In the genomic region with DNA sequence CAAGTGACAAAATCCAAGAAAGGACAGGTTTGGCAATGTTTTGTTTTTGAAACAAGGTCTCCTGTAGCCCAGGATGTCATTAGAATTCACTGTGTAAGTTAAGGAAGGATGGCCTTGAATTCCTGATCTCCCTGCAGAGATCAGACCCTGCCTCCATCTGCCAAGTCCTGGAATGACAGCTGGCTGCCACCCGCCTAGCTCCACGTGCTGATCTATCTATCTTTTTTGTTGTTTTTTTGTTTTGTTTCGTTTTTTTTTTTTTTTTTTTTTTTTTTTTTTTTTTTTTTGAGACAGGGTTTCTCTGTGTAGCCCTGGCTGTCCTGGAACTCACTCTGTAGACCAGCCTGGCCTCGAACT, we compare ENCODE assay signal across 12 mouse cellular contexts. TPM values are rescaled to one million over a fixed set of nuclear protein-coding genes. Genes with fewer than 3 reads are reported as not detected.
DNase-seq lines count a peak whose midpoint lies in the region; ATAC-seq and TF ChIP-seq lines count a peak whose summit lies in the region.
"Not testable (repeated sequence)": the region's sequence is repeated elsewhere in the genome, so short reads cannot be mapped to it uniquely, and the experiment has no call there.
"Had no signal": no experiment of that assay in that cellular context is flagged by ENCODE, and none has a peak within 500 bp of the region (broad histone marks: within the 10 kb centered on the region; RNA-seq: fewer than 3 reads in every experiment).

No protein-coding gene starts in this region.

- 1% methylated on average over 4 of the region's 4 CpGs for WGBS in embryonic facial prominence, embryonic 15.5 days
- WGBS in heart, adult 2 months, result 2% methylated on average over 4 of the region's 4 CpGs
- WGBS in hindbrain, embryonic 15.5 days, result 11% methylated on average over 4 of the region's 4 CpGs
- WGBS in liver, postnatal 0 days (ENCODE audit: insufficient replicate concordance), result 9% methylated on average over 4 of the region's 4 CpGs
- 8% methylated on average over 4 of the region's 4 CpGs for WGBS in midbrain, postnatal 0 days

- peak; percentile 27 for DNase-seq in adrenal gland, postnatal 14 days
- DNase-seq in heart, adult 2 months; liver, postnatal 0 days: not testable (repeated sequence)
- peak; percentile 61 for DNase-seq in left cerebral cortex, postnatal 4 days
- DNase-seq in midbrain, postnatal 0 days (ENCODE audit: low spot score), result peak; percentile 70

- H3K9me3 ChIP-seq in embryonic facial prominence, embryonic 15.5 days (replicated peaks); hindbrain, embryonic 15.5 days; liver, postnatal 0 days (ENCODE audit: low read length); midbrain, postnatal 0 days (ENCODE audit: low read length): not testable (repeated sequence)

- H3K27ac ChIP-seq in embryonic facial prominence, embryonic 15.5 days (replicated peaks), result peak overlapping the region; percentile 93
- peak overlapping the region; percentile 89 for H3K27ac ChIP-seq in heart, adult 2 months
- H3K27ac ChIP-seq in hindbrain, embryonic 15.5 days (replicated peaks), result peak overlapping the region; percentile 90
- H3K27ac ChIP-seq in liver, postnatal 0 days (ENCODE audit: low read depth), result peak overlapping the region; percentile 93
- peak overlapping the region; percentile 91 for H3K27ac ChIP-seq in midbrain, postnatal 0 days (ENCODE audit: low read depth, low read length)
- H3K27ac ChIP-seq in testis, adult 2 months (ENCODE audit: control insufficient read depth, insufficient read depth, low read depth, low read length), result peak overlapping the region; percentile 25; the same call in 1 of the 2 replicates

- not testable (repeated sequence) for ATAC-seq in embryonic facial prominence, embryonic 15.5 days (ENCODE audit: insufficient number of reproducible peaks, low FRiP score, low TSS enrichment, low read depth); hindbrain, embryonic 15.5 days (ENCODE audit: low FRiP score, low read depth); liver, postnatal 0 days; midbrain, postnatal 0 days (ENCODE audit: low FRiP score)

- H3K27me3 ChIP-seq in embryonic facial prominence, embryonic 15.5 days; heart, adult 2 months (ENCODE audit: control insufficient read depth, insufficient read depth, low read length); hindbrain, embryonic 15.5 days; liver, postnatal 0 days (ENCODE audit: insufficient read depth, low read length); midbrain, postnatal 0 days (ENCODE audit: insufficient read depth, low read length); testis, adult 2 months (ENCODE audit: control insufficient read depth, insufficient read depth, low read length): not testable (repeated sequence)

- not testable (repeated sequence) for H3K9ac ChIP-seq in embryonic facial prominence, embryonic 15.5 days; heart, adult 2 months (ENCODE audit: low read depth, low read length); hindbrain, embryonic 15.5 days; liver, postnatal 0 days (replicated peaks); midbrain, postnatal 0 days (replicated peaks; ENCODE audit: low read length, poor library complexity, severe bottlenecking)

- H3K4me3 ChIP-seq in embryonic facial prominence, embryonic 15.5 days (replicated peaks), result peak overlapping the region; percentile 40
- H3K4me3 ChIP-seq in heart, adult 2 months; testis, adult 2 months (ENCODE audit: control insufficient read depth, low read depth, low read length): not testable (repeated sequence)
- peak overlapping the region; percentile 34 for H3K4me3 ChIP-seq in hindbrain, embryonic 15.5 days
- H3K4me3 ChIP-seq in liver, postnatal 0 days (ENCODE audit: low read depth, low read length), result peak overlapping the region; percentile 6; the same call in 1 of the 2 replicates
- peak overlapping the region; percentile 35 for H3K4me3 ChIP-seq in midbrain, postnatal 0 days (ENCODE audit: low read depth, low read length)

- intact Hi-C loops in heart, adult 2 months (cut with DNase I), result loop anchor here (2.0 to 10.0 kb wide), 4 partner anchors 89 to 431 kb away; a partner anchor contains a TSS
- intact Hi-C loops in left cerebral cortex, postnatal 4 days (cut with DNase I), result not testable (repeated sequence)

- H3K4me2 ChIP-seq in embryonic facial prominence, embryonic 15.5 days (replicated peaks), result peak overlapping the region; percentile 71
- H3K4me2 ChIP-seq in hindbrain, embryonic 15.5 days, result peak overlapping the region; percentile 83
- H3K4me2 ChIP-seq in liver, postnatal 0 days (ENCODE audit: low read depth, low read length), result peak overlapping the region; percentile 84
- peak overlapping the region; percentile 60 for H3K4me2 ChIP-seq in midbrain, postnatal 0 days (ENCODE audit: low read depth, low read length, poor library complexity, severe bottlenecking)

- not testable (repeated sequence) for TF ChIP-seq EP300 in heart, adult 2 months (IDR thresholded peaks at IDR 0.05; ENCODE audit: insufficient read depth, low read depth, low read length); liver, postnatal 0 days (IDR thresholded peaks at IDR 0.05; ENCODE audit: low read depth)

- H3K79me2 ChIP-seq in heart, adult 2 months (replicated peaks; ENCODE audit: control insufficient read depth, insufficient read depth, low read length), result not testable (repeated sequence)

- H3K36me3 ChIP-seq in embryonic facial prominence, embryonic 15.5 days, result peaks cover 28% of the 10 kb centered on the region
- not testable (repeated sequence) for H3K36me3 ChIP-seq in heart, adult 2 months (ENCODE audit: control insufficient read depth, insufficient read depth, low read length); testis, adult 2 months (ENCODE audit: control insufficient read depth, insufficient read depth, low read length)
- H3K36me3 ChIP-seq in hindbrain, embryonic 15.5 days, result peaks cover 29% of the 10 kb centered on the region
- H3K36me3 ChIP-seq in liver, postnatal 0 days (replicated peaks; ENCODE audit: insufficient read depth, low read length), result peaks cover 27% of the 10 kb centered on the region
- H3K36me3 ChIP-seq in midbrain, postnatal 0 days (ENCODE audit: insufficient read depth, low read length), result peaks cover 23% of the 10 kb centered on the region

- peaks cover 48% of the 10 kb centered on the region for H3K4me1 ChIP-seq in embryonic facial prominence, embryonic 15.5 days
- peaks cover 11% of the 10 kb centered on the region for H3K4me1 ChIP-seq in heart, adult 2 months (ENCODE audit: control insufficient read depth, insufficient read depth, low read length)
- H3K4me1 ChIP-seq in hindbrain, embryonic 15.5 days (replicated peaks), result peaks cover 64% of the 10 kb centered on the region
- peaks cover 31% of the 10 kb centered on the region for H3K4me1 ChIP-seq in liver, postnatal 0 days (ENCODE audit: insufficient read depth)
- not testable (repeated sequence) for H3K4me1 ChIP-seq in midbrain, postnatal 0 days (ENCODE audit: insufficient read depth, low read length)
- H3K4me1 ChIP-seq in testis, adult 2 months (ENCODE audit: control insufficient read depth, insufficient read depth, low read length), result peaks cover 24% of the 10 kb centered on the region

- not testable (repeated sequence) for TF ChIP-seq POLR2A in heart, adult 2 months (IDR thresholded peaks at IDR 0.05; ENCODE audit: insufficient read depth, low read depth, low read length); testis, adult 2 months (IDR thresholded peaks at IDR 0.05; ENCODE audit: control insufficient read depth, low read depth, low read length)

- TF ChIP-seq CTCF in heart, adult 2 months (IDR thresholded peaks at IDR 0.05); liver, postnatal 0 days (IDR thresholded peaks at IDR 0.05; ENCODE audit: low read depth); midbrain, postnatal 0 days (IDR thresholded peaks at IDR 0.05); testis, adult 2 months (IDR thresholded peaks at IDR 0.05; ENCODE audit: control insufficient read depth, insufficient read depth, insufficient replicate concordance, low read depth, low read length): not testable (repeated sequence)

RNA-seq across cellular contexts. Expression of a gene that starts 1.1 kb away (rescaled TPM):
- total RNA-seq in adrenal gland, postnatal 14 days (2021), result 1,390 and 1,511 TPM in 2 replicates
- polyA plus RNA-seq in embryonic facial prominence, embryonic 15.5 days (2015; fragmentation: Nextera tagmentation; extraction: Ambion mirVana), result 654 and 688 TPM in 2 replicates
- 1,000 to 10,000 TPM; 1,027 to 1,244 TPM for total RNA-seq in heart, adult 2 months (2021)
- 887 and 1,187 TPM in 2 replicates for polyA plus RNA-seq in heart, adult 2 months (2012; rRNA removed)
- 532 and 536 TPM in 2 replicates for polyA plus RNA-seq in hindbrain, embryonic 15.5 days (2015; fragmentation: Nextera tagmentation; extraction: Ambion mirVana)
- total RNA-seq in left cerebral cortex, postnatal 4 days (2021), result 1,000 to 10,000 TPM; 1,312 to 1,322 TPM
- 310 and 313 TPM in 2 replicates for polyA plus RNA-seq in liver, postnatal 0 days (2015; fragmentation: Nextera tagmentation; extraction: Ambion mirVana)
- 2,062 and 2,304 TPM in 2 replicates for total RNA-seq in midbrain, postnatal 0 days (2014; rRNA removed)
- 440 and 459 TPM in 2 replicates for polyA plus RNA-seq in midbrain, postnatal 0 days (2015; fragmentation: Nextera tagmentation; extraction: Ambion mirVana)
- 1,507 and 1,673 TPM in 2 replicates for polyA plus RNA-seq in testis, adult 2 months (2012; rRNA removed)

RNA-seq across cellular contexts. Expression of a gene that starts 7.5 kb away (rescaled TPM):
- total RNA-seq in adrenal gland, postnatal 14 days (2021), result 58.3 and 62.2 TPM in 2 replicates
- 65.4 and 67.7 TPM in 2 replicates for polyA plus RNA-seq in embryonic facial prominence, embryonic 15.5 days (2015; fragmentation: Nextera tagmentation; extraction: Ambion mirVana)
- 10 to 100 TPM; 27.8 to 29.0 TPM for total RNA-seq in heart, adult 2 months (2021)
- 30.6 and 35.5 TPM in 2 replicates for polyA plus RNA-seq in heart, adult 2 months (2012; rRNA removed)
- 69.7 and 70.1 TPM in 2 replicates for polyA plus RNA-seq in hindbrain, embryonic 15.5 days (2015; fragmentation: Nextera tagmentation; extraction: Ambion mirVana)
- total RNA-seq in left cerebral cortex, postnatal 4 days (2021), result 10 to 100 TPM; 62.7 to 62.9 TPM
- 15.3 and 17.2 TPM in 2 replicates for polyA plus RNA-seq in liver, postnatal 0 days (2015; fragmentation: Nextera tagmentation; extraction: Ambion mirVana)
- total RNA-seq in midbrain, postnatal 0 days (2014; rRNA removed), result 56.7 and 88.8 TPM in 2 replicates
- 59.1 and 60.9 TPM in 2 replicates for polyA plus RNA-seq in midbrain, postnatal 0 days (2015; fragmentation: Nextera tagmentation; extraction: Ambion mirVana)
- polyA plus RNA-seq in testis, adult 2 months (2012; rRNA removed), result 52.6 and 61.6 TPM in 2 replicates

RNA-seq across cellular contexts. Expression of a gene that starts 7.6 kb away (rescaled TPM):
- 27.3 and 28.3 TPM in 2 replicates for total RNA-seq in adrenal gland, postnatal 14 days (2021)
- 52.0 and 52.7 TPM in 2 replicates for polyA plus RNA-seq in embryonic facial prominence, embryonic 15.5 days (2015; fragmentation: Nextera tagmentation; extraction: Ambion mirVana)
- 10 to 100 TPM; 14.1 to 16.5 TPM for total RNA-seq in heart, adult 2 months (2021)
- 22.3 and 23.3 TPM in 2 replicates for polyA plus RNA-seq in heart, adult 2 months (2012; rRNA removed)
- polyA plus RNA-seq in hindbrain, embryonic 15.5 days (2015; fragmentation: Nextera tagmentation; extraction: Ambion mirVana), result 52.2 and 61.2 TPM in 2 replicates
- total RNA-seq in left cerebral cortex, postnatal 4 days (2021), result 10 to 100 TPM; 29.6 to 30.4 TPM
- 14.6 and 16.1 TPM in 2 replicates for polyA plus RNA-seq in liver, postnatal 0 days (2015; fragmentation: Nextera tagmentation; extraction: Ambion mirVana)
- 31.2 and 38.0 TPM in 2 replicates for total RNA-seq in midbrain, postnatal 0 days (2014; rRNA removed)
- polyA plus RNA-seq in midbrain, postnatal 0 days (2015; fragmentation: Nextera tagmentation; extraction: Ambion mirVana), result 30.1 and 31.3 TPM in 2 replicates
- polyA plus RNA-seq in testis, adult 2 months (2012; rRNA removed), result 164 and 184 TPM in 2 replicates

RNA-seq across cellular contexts. Expression of a gene that starts 8.3 kb away (rescaled TPM):
- total RNA-seq in adrenal gland, postnatal 14 days (2021), result not detected in 2 replicates
- polyA plus RNA-seq in embryonic facial prominence, embryonic 15.5 days (2015; fragmentation: Nextera tagmentation; extraction: Ambion mirVana), result 0.13 and 0.21 TPM in 2 replicates
- not detected for total RNA-seq in heart, adult 2 months (2021)
- not detected in 2 replicates for polyA plus RNA-seq in heart, adult 2 months (2012; rRNA removed)
- 0.13 and 0.31 TPM in 2 replicates for polyA plus RNA-seq in hindbrain, embryonic 15.5 days (2015; fragmentation: Nextera tagmentation; extraction: Ambion mirVana)
- total RNA-seq in left cerebral cortex, postnatal 4 days (2021), result not detected
- not detected in 2 replicates for polyA plus RNA-seq in liver, postnatal 0 days (2015; fragmentation: Nextera tagmentation; extraction: Ambion mirVana)
- not detected in 2 replicates for total RNA-seq in midbrain, postnatal 0 days (2014; rRNA removed)
- not detected in 2 replicates for polyA plus RNA-seq in midbrain, postnatal 0 days (2015; fragmentation: Nextera tagmentation; extraction: Ambion mirVana)
- 1.4 and 1.8 TPM in 2 replicates for polyA plus RNA-seq in testis, adult 2 months (2012; rRNA removed)
- total RNA-seq: adrenal gland, postnatal 4 days; granulocyte monocyte progenitor cell, adult 5-6 weeks; layer of hippocampus, postnatal 10 days had no signal
- polyA plus RNA-seq: lung, adult 2 months had no signal

RNA-seq across cellular contexts. Expression of a gene that starts 26.5 kb away (rescaled TPM):
- total RNA-seq in adrenal gland, postnatal 14 days (2021), result not detected in 2 replicates
- 0.36 and 0.54 TPM in 2 replicates for polyA plus RNA-seq in embryonic facial prominence, embryonic 15.5 days (2015; fragmentation: Nextera tagmentation; extraction: Ambion mirVana)
- total RNA-seq in heart, adult 2 months (2021), result 1 to 10 TPM; 8.7 to 8.8 TPM
- polyA plus RNA-seq in heart, adult 2 months (2012; rRNA removed), result 4.7 and 6.3 TPM in 2 replicates
- polyA plus RNA-seq in hindbrain, embryonic 15.5 days (2015; fragmentation: Nextera tagmentation; extraction: Ambion mirVana), result 0.10 TPM in 1 of 2 replicates, not detected in the other
- under 1 TPM in 1 of 2 experiments, not detected in 1; 0.44 TPM for total RNA-seq in left cerebral cortex, postnatal 4 days (2021)
- polyA plus RNA-seq in liver, postnatal 0 days (2015; fragmentation: Nextera tagmentation; extraction: Ambion mirVana), result not detected in 2 replicates
- total RNA-seq in midbrain, postnatal 0 days (2014; rRNA removed), result not detected in 2 replicates
- polyA plus RNA-seq in midbrain, postnatal 0 days (2015; fragmentation: Nextera tagmentation; extraction: Ambion mirVana), result 0.14 TPM in 1 of 2 replicates, not detected in the other
- polyA plus RNA-seq in testis, adult 2 months (2012; rRNA removed), result not detected in 2 replicates
- total RNA-seq: granulocyte monocyte progenitor cell, adult 5-6 weeks had no signal

Comparison
In these comparisons a context has a peak if more than half of its experiments do, and no peak if none do; other contexts are left out.
1. H3K27ac ChIP-seq: peak in every context shown above with its lines; median percentile 93 in embryonic facial prominence, embryonic 15.5 days; 93 in liver, postnatal 0 days; 91 in midbrain, postnatal 0 days; 90 in hindbrain, embryonic 15.5 days; 89 in heart, adult 2 months; 25 in testis, adult 2 months.